Mouse (Mus musculus): ENCODE results near the gene B4galnt1.

Gene B4galnt1

GRCm38 (mm10) chr10:127164631-127165353, at the start of gene B4galnt1:
B4galnt1 (plus strand) TSS chr10:127165225.
- DNase-seq (ENCODE audit: low read depth, low spot score) = peak; percentile 95

GRCm38 (mm10) chr10:127118470-127118869, 46.6 kb upstream of the B4galnt1 start:
- DNase-seq (ENCODE audit: low read depth, low spot score) = no peak

GRCm38 (mm10) chr10:127119229-127119628, 45.8 kb upstream of the B4galnt1 start:
- no peak for DNase-seq (ENCODE audit: low read depth, low spot score)

- DNase-seq (ENCODE audit: low read depth, low spot score) = no peak
Observed at GRCm38 (mm10) chr10:127120301-127121065, 44.5 kb upstream of the B4galnt1 start.

GRCm38 (mm10) chr10:127121066-127121477, 44.0 kb upstream of the B4galnt1 start, which contains the start of gene Os9:
Os9 (minus strand) TSS chr10:127121131.
- DNase-seq (ENCODE audit: low read depth, low spot score) = peak; percentile 97

GRCm38 (mm10) chr10:127122018-127122417, 43.0 kb upstream of the B4galnt1 start:
- DNase-seq (ENCODE audit: low read depth, low spot score) = no peak

- DNase-seq (ENCODE audit: low read depth, low spot score) = no peak
Observed at GRCm38 (mm10) chr10:127122784-127123435, 42.1 kb upstream of the B4galnt1 start.

- DNase-seq (ENCODE audit: low read depth, low spot score) = peak; percentile 85
Observed at GRCm38 (mm10) chr10:127123436-127123805, 41.6 kb upstream of the B4galnt1 start.

GRCm38 (mm10) chr10:127125210-127126001, 39.6 kb upstream of the B4galnt1 start:
- DNase-seq (ENCODE audit: low read depth, low spot score) = peak; percentile 89

- no peak for DNase-seq (ENCODE audit: low read depth, low spot score)
Observed at GRCm38 (mm10) chr10:127126579-127126978, 38.4 kb upstream of the B4galnt1 start.

- no peak for DNase-seq (ENCODE audit: low read depth, low spot score)
Observed at GRCm38 (mm10) chr10:127127711-127128279, 37.2 kb upstream of the B4galnt1 start.

- no peak for DNase-seq (ENCODE audit: low read depth, low spot score)
Observed at GRCm38 (mm10) chr10:127129431-127129830, 35.6 kb upstream of the B4galnt1 start.

- no peak for DNase-seq (ENCODE audit: low read depth, low spot score)
Observed at GRCm38 (mm10) chr10:127132469-127132868, 32.6 kb upstream of the B4galnt1 start.

- peak; percentile 53 for DNase-seq (ENCODE audit: low read depth, low spot score)
Observed at GRCm38 (mm10) chr10:127134394-127135035, 30.5 kb upstream of the B4galnt1 start.

- DNase-seq (ENCODE audit: low read depth, low spot score) = peak; percentile 74
Observed at GRCm38 (mm10) chr10:127135118-127135836, 29.7 kb upstream of the B4galnt1 start.

GRCm38 (mm10) chr10:127136510-127136909, 28.5 kb upstream of the B4galnt1 start:
- DNase-seq (ENCODE audit: low read depth, low spot score) = peak; percentile 84

GRCm38 (mm10) chr10:127137896-127138295, 27.1 kb upstream of the B4galnt1 start:
- DNase-seq (ENCODE audit: low read depth, low spot score) = no peak

GRCm38 (mm10) chr10:127138328-127139141, 26.5 kb upstream of the B4galnt1 start:
- no peak for DNase-seq (ENCODE audit: low read depth, low spot score)

GRCm38 (mm10) chr10:127140971-127141370, 24.1 kb upstream of the B4galnt1 start:
- DNase-seq (ENCODE audit: low read depth, low spot score) = peak; percentile 60

Measured in CD4-positive, CD25-positive, alpha-beta regulatory T cell, adult 2 months (primary cell).